Mouse (Mus musculus): Measurements from ENCODE around the gene Olfr532.
"Not testable (repeated sequence)": the region's sequence is repeated elsewhere in the genome, so short reads cannot be mapped to it uniquely, and the experiment has no call there.

The Olfr532 gene

GRCm38 (mm10) chr7:140421539-140421938 is at the start of gene Olfr532:
Gene Olfr532, minus strand, starts transcription at chr7:140421639.
- no peak for DNase-seq (ENCODE audit: low read depth, low spot score)

GRCm38 (mm10) chr7:140463070-140463469 is 41.6 kb upstream of the Olfr532 start, which contains the start of gene Olfr533:
Gene Olfr533, plus strand, starts transcription at chr7:140463370.
- DNase-seq (ENCODE audit: low read depth, low spot score): not testable (repeated sequence)

GRCm38 (mm10) chr7:140443141-140443540 is 21.7 kb upstream of the Olfr532 start:
- DNase-seq (ENCODE audit: low read depth, low spot score): no peak

- DNase-seq (ENCODE audit: low read depth, low spot score): no peak
Measured at GRCm38 (mm10) chr7:140402818-140403217, 18.6 kb downstream of the Olfr532 start, which contains the start of gene Olfr531. Gene Olfr531, minus strand, starts transcription at chr7:140402918.

- no peak for DNase-seq (ENCODE audit: low read depth, low spot score)
Measured at GRCm38 (mm10) chr7:140376911-140377310, 44.5 kb downstream of the Olfr532 start.

GRCm38 (mm10) chr7:140376231-140376630 is 45.2 kb downstream of the Olfr532 start, which contains the start of gene Olfr530:
Gene Olfr530, minus strand, starts transcription at chr7:140376331.
- peak; percentile 2 for DNase-seq (ENCODE audit: low read depth, low spot score)

GRCm38 (mm10) chr7:140374300-140374699 is 47.1 kb downstream of the Olfr532 start:
- peak; percentile 5 for DNase-seq (ENCODE audit: low read depth, low spot score)
